Mouse (Mus musculus): Measurements from ENCODE around the gene Sardh.

GRCm38 (mm10) chr2:27210255-27210654 is 37.9 kb downstream of the Sardh start:
- TF ChIP-seq HCFC1 (IDR thresholded peaks at IDR 0.05; ENCODE audit: borderline replicate concordance, insufficient read depth, low read length) = no peak
- no peak for TF ChIP-seq ZC3H11A (IDR thresholded peaks at IDR 0.05; ENCODE audit: borderline replicate concordance, low read depth, low read length)
- no peak for TF ChIP-seq CHD2 (IDR thresholded peaks at IDR 0.05; ENCODE audit: low read depth, low read length)
